Mouse (Mus musculus) layer of hippocampus, adult 2 months (tissue): ENCODE data around the gene Ube2n. TPM values are rescaled to one million over a fixed set of nuclear protein-coding genes. Genes with fewer than 3 reads are reported as not detected.

Experiments used
- DNase-seq, 2 experiments: peaks; one replicate each; pipeline ENCODE4 v3.0.0; 2022; ENCODE audit warnings: low spot score in 2 of 2
- H3K27ac ChIP-seq: fragments of 200-600 bp; 2 replicates; pipeline ENCODE4 v1.8.1; 2022
- H3K4me3 ChIP-seq: fragments of 200-600 bp; 2 replicates; pipeline ENCODE4 v1.8.1; 2022; ENCODE audit warnings: mild to moderate bottlenecking
- CTCF ChIP-seq: fragments of 200-600 bp; conservative IDR thresholded peaks from 2 replicates; pipeline ENCODE4 v1.8.1; 2022; ENCODE audit warnings: antibody characterized with exemption, mild to moderate bottlenecking, moderate library complexity
- total RNA-seq, 2 experiments: library from RNA; stranded (reverse); gene quantifications; 2 replicates each; pipeline ENCODE4 v1.2.3; 2021

The Ube2n gene
- total RNA-seq, 2 experiments from 2014 or later = 182 to 188 TPM

GRCm38 (mm10) chr10:95504341-95504740, 10.6 kb upstream of the Ube2n start:
- no peak for DNase-seq

GRCm38 (mm10) chr10:95508126-95508525, 6.8 kb upstream of the Ube2n start:
- no peak for TF ChIP-seq CTCF
- H3K4me3 ChIP-seq = no peak overlapping the region
- H3K27ac ChIP-seq = no peak overlapping the region
- DNase-seq = no peak

More at GRCm38 (mm10) chr10:95504341-95504740, 10.6 kb upstream of the Ube2n start:
- no peak overlapping the region for H3K4me3 ChIP-seq
- H3K27ac ChIP-seq = no peak overlapping the region
- no peak for TF ChIP-seq CTCF

- TF ChIP-seq CTCF = no peak
- Histone ChIP-seq H3K27ac (no peak overlapping the region), H3K4me3 (no peak overlapping the region)
- no peak for DNase-seq
These were observed 6.2 kb upstream of the Ube2n start for GRCm38 (mm10) chr10:95508793-95509192.

- DNase-seq = no peak
- no peak for TF ChIP-seq CTCF
- Histone ChIP-seq H3K4me3 (no peak overlapping the region), H3K27ac (no peak overlapping the region)
These were observed 5.7 kb upstream of the Ube2n start for GRCm38 (mm10) chr10:95509263-95509662.

GRCm38 (mm10) chr10:95512635-95513034, 2.3 kb upstream of the Ube2n start:
- DNase-seq = no peak
- H3K4me3 ChIP-seq = no peak overlapping the region
- TF ChIP-seq CTCF = no peak
- H3K27ac ChIP-seq = no peak overlapping the region

- no peak for DNase-seq
- Histone ChIP-seq H3K4me3 (peak overlapping the region; percentile 89), H3K27ac (peak overlapping the region; percentile 95)
- no peak for TF ChIP-seq CTCF
These were observed 983 bp upstream of the Ube2n start for GRCm38 (mm10) chr10:95513768-95514556.

GRCm38 (mm10) chr10:95515293-95515931, 467 bp downstream of the Ube2n start:
- DNase-seq = peak; percentile 24 to 25
- TF ChIP-seq CTCF = no peak
- peak overlapping the region; percentile 95 for H3K27ac ChIP-seq

GRCm38 (mm10) chr10:95517656-95518055, 2.7 kb downstream of the Ube2n start:
- DNase-seq = no peak
- TF ChIP-seq CTCF = no peak
- Histone ChIP-seq H3K4me3 (no peak overlapping the region), H3K27ac (no peak overlapping the region)

More at GRCm38 (mm10) chr10:95515293-95515931, 467 bp downstream of the Ube2n start:
- H3K4me3 ChIP-seq = peak overlapping the region; percentile 89

- no peak for DNase-seq
- H3K27ac ChIP-seq = no peak overlapping the region
- H3K4me3 ChIP-seq = no peak overlapping the region
- TF ChIP-seq CTCF = no peak
These were observed 10.2 kb downstream of the Ube2n start for GRCm38 (mm10) chr10:95525037-95525675.

- Histone ChIP-seq H3K4me3 (no peak overlapping the region), H3K27ac (no peak overlapping the region)
- no peak for DNase-seq
- TF ChIP-seq CTCF = no peak
These were observed 10.9 kb downstream of the Ube2n start for GRCm38 (mm10) chr10:95525871-95526270.

- TF ChIP-seq CTCF = no peak
These were observed 11.7 kb downstream of the Ube2n start for GRCm38 (mm10) chr10:95526495-95527122.

GRCm38 (mm10) chr10:95530551-95531121, 15.7 kb downstream of the Ube2n start:
- no peak overlapping the region for H3K27ac ChIP-seq
- TF ChIP-seq CTCF = no peak
- no peak for DNase-seq
- H3K4me3 ChIP-seq = no peak overlapping the region

More at GRCm38 (mm10) chr10:95526495-95527122, 11.7 kb downstream of the Ube2n start:
- H3K4me3 ChIP-seq = no peak overlapping the region
- DNase-seq = no peak
- H3K27ac ChIP-seq = no peak overlapping the region

- DNase-seq = no peak
- H3K4me3 ChIP-seq = no peak overlapping the region
These were observed 18.0 kb downstream of the Ube2n start for GRCm38 (mm10) chr10:95532916-95533315.

More at GRCm38 (mm10) chr10:95532916-95533315, 18.0 kb downstream of the Ube2n start:
- no peak for TF ChIP-seq CTCF
- no peak overlapping the region for H3K27ac ChIP-seq
